Mouse (Mus musculus): ENCODE measurements around the gene Cadm2.

DNA sequence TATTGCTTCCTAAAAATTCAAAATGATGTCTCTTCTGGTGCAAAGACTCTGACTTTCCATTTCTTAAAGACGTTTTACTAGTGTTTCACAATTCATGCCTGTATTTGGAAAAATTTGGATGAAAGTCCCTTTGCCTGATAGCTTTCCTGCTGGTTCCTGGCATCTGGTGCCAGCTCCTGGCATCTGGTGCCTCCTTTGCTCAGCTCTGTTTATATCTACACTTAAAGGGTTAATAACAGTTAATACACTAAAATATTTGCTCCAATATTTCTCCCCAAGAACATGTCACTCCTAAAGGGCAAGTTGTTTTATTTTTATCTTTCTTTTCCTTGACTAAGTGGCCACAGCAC is 969.7 kb downstream of the Cadm2 start:
- TF ChIP-seq POLR2A (IDR thresholded peaks at IDR 0.05; ENCODE audit: control insufficient read depth, extremely low read depth, insufficient read depth, low read length, poor library complexity) (no peak), CTCF (IDR thresholded peaks at IDR 0.05; ENCODE audit: borderline replicate concordance, control insufficient read depth, extremely low read depth, insufficient read depth, low read length, poor library complexity) (no peak)

Measured in thymus, adult 2 months (tissue).